Mouse (Mus musculus) midbrain, embryonic 16.5 days (tissue): ENCODE measurements around the gene Sval2. TPM values are rescaled to one million over a fixed set of nuclear protein-coding genes. Genes with fewer than 3 reads are reported as not detected.

ENCODE experiments used
- ATAC-seq: fragments of 200-750 bp; cut with Nextera tagmentation; 2 replicates; pipeline ENCODE4 v1.8.0; 2017; ENCODE audit warnings: moderate TSS enrichment
- H3K27ac ChIP-seq: fragments of 300-500 bp; sonication (generic); 2 replicates; pipeline ENCODE4 v1.5.1; 2014; ENCODE audit warnings: mild to moderate bottlenecking, low read length, mixed read lengths
- H3K27me3 ChIP-seq: fragments of 300-500 bp; sonication (generic); 2 replicates; pipeline ENCODE4 v1.6.1; 2014; ENCODE audit warnings: low read depth, low read length, mixed read lengths; ENCODE audit not compliant: control insufficient read depth, insufficient read depth
- H3K36me3 ChIP-seq: fragments of 300-500 bp; sonication (generic); 2 replicates; pipeline ENCODE4 v1.6.1; 2014; ENCODE audit warnings: mild to moderate bottlenecking, low read length, moderate library complexity, mixed read lengths; ENCODE audit not compliant: control insufficient read depth, insufficient read depth
- H3K4me1 ChIP-seq: fragments of 300-500 bp; sonication (generic); 2 replicates; pipeline ENCODE4 v1.6.1; 2014; ENCODE audit warnings: mild to moderate bottlenecking, low read length, mixed read lengths; ENCODE audit not compliant: control insufficient read depth, insufficient read depth
- H3K4me2 ChIP-seq: fragments of 300-500 bp; sonication (generic); 2 replicates; pipeline ENCODE4 v1.6.1; 2014; ENCODE audit warnings: mild to moderate bottlenecking, low read length, mixed read lengths
- H3K4me3 ChIP-seq: fragments of 300-500 bp; sonication (generic); 2 replicates; pipeline ENCODE4 v1.5.1; 2014; ENCODE audit warnings: low read depth, mild to moderate bottlenecking, low read length, moderate library complexity, mixed read lengths
- H3K9ac ChIP-seq: fragments of 300-500 bp; sonication (generic); 2 replicates; pipeline ENCODE4 v1.6.1; 2014; ENCODE audit warnings: low read depth, low read length, mixed read lengths
- H3K9me3 ChIP-seq: fragments of 300-500 bp; sonication (generic); replicated peaks from 2 replicates; pipeline ENCODE4 v1.6.1; 2014; ENCODE audit warnings: mild to moderate bottlenecking, low read length, mixed read lengths; ENCODE audit not compliant: control insufficient read depth, poor library complexity, severe bottlenecking
- WGBS: fragments of 180-500 bp; shearing (Covaris S2); extraction: QIAGEN DNeasy Blood & Tissue Kit; methylation state at CpG from one replicate; pipeline ENCODE4 v1.1.7; 2014; 5-methylcytosine and 5-hydroxymethylcytosine counted together
- polyA plus RNA-seq: library from polyadenylated mRNA; unstranded; fragments of >200 nt; fragmentation: Nextera tagmentation; extraction: Ambion mirVana; gene quantifications from 2 replicates; pipeline ENCODE4 v1.2.1, GENCODE M21; 2015

The Sval2 gene
- polyA plus RNA-seq = not detected in 2 replicates

- no peaks in the 10 kb centered on the region for H3K36me3 ChIP-seq
- 87% methylated on average over 3 of the region's 3 CpGs for WGBS
- H3K4me1 ChIP-seq = no peaks in the 10 kb centered on the region
- no peak within 1 kb of the TSS for H3K9ac ChIP-seq
- no peak within 1 kb of the TSS for H3K27ac ChIP-seq
- ATAC-seq = no peak
- H3K27me3 ChIP-seq = no peaks in the 10 kb centered on the region
- no peaks in the 10 kb centered on the region for H3K9me3 ChIP-seq
- H3K4me2 ChIP-seq = no peak within 1 kb of the TSS
- H3K4me3 ChIP-seq = no peak within 1 kb of the TSS
These were observed at the start of gene Sval2 for GRCm38 (mm10) chr6:41852689-41853088. TSS of gene Sval2 (plus strand) at chr6:41852989.

GRCm38 (mm10) chr6:41824086-41824485 lies 28.7 kb upstream of the Sval2 start:
- no peak for ATAC-seq
- Histone ChIP-seq H3K4me2 (no peak overlapping the region), H3K36me3 (no peaks in the 10 kb centered on the region), H3K27ac (no peak overlapping the region), H3K4me1 (no peaks in the 10 kb centered on the region), H3K27me3 (no peaks in the 10 kb centered on the region), H3K9ac (no peak overlapping the region), H3K9me3 (no peaks in the 10 kb centered on the region), H3K4me3 (no peak overlapping the region)

- ATAC-seq = no peak
- no peaks in the 10 kb centered on the region for H3K27me3 ChIP-seq
- no peak overlapping the region for H3K4me3 ChIP-seq
- 64% methylated on average over 2 of the region's 2 CpGs for WGBS
- H3K4me1 ChIP-seq = no peaks in the 10 kb centered on the region
- H3K9me3 ChIP-seq = no peaks in the 10 kb centered on the region
- H3K36me3 ChIP-seq = no peaks in the 10 kb centered on the region
- no peak overlapping the region for H3K9ac ChIP-seq
- H3K27ac ChIP-seq = no peak overlapping the region
- H3K4me2 ChIP-seq = no peak overlapping the region
These were observed 23.3 kb upstream of the Sval2 start for GRCm38 (mm10) chr6:41829516-41829915.

DNA sequence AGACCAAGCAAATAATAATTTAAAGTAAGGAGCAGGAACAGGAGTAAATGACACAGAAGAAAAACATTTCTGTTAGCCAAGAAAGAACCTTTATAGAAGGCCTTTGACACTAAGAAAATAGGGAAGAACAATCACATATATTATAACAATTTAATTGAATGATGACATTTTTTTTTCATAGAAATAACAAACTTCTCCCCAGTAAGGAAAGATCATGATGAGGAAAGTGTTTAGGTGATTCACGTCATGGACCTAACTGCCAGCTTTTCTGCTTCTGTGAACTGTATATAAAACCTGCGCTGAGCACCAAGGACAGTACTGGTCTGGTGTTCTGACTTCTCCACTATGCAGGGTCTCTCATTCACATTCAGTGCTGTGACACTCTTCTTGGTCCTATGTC lies 5.6 kb upstream of the Sval2 start, which contains the start of gene Pip:
TSS of gene Pip (plus strand) at position 301 of the 400 bp plus-strand sequence.
- WGBS = 92% methylated on average over 2 of the region's 2 CpGs
- Histone ChIP-seq H3K36me3 (no peaks in the 10 kb centered on the region), H3K27me3 (no peaks in the 10 kb centered on the region), H3K4me2 (no peak within 1 kb of the TSS), H3K9me3 (no peaks in the 10 kb centered on the region), H3K4me3 (no peak within 1 kb of the TSS), H3K9ac (no peak within 1 kb of the TSS), H3K27ac (no peak within 1 kb of the TSS), H3K4me1 (no peaks in the 10 kb centered on the region)
- ATAC-seq = no peak

DNA sequence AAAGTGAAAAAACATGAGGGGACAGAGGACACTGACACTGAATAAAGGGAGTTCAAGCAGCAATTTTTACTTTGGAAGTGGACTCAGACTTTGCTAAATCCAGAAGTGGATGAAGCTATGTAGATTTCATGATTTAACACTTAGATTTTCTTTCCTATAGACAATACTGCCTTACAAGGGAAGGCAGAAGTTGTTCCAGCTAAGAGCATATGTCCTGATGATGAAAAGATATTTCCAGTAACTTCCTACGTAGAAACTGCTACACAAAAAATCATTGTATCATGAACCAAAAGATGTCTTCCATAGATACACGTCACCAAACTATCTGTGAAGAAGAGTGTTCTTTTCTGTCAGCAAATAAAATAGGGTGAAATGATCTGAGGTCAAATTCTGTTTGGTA lies 11.2 kb downstream of the Sval2 start:
- H3K27me3 ChIP-seq = no peaks in the 10 kb centered on the region
- whole genome bisulfite sequencing = 73% methylated on average over 2 of the region's 2 CpGs
- no peaks in the 10 kb centered on the region for H3K36me3 ChIP-seq
- H3K4me3 ChIP-seq = no peak overlapping the region
- no peak overlapping the region for H3K27ac ChIP-seq
- H3K4me1 ChIP-seq = no peaks in the 10 kb centered on the region
- no peaks in the 10 kb centered on the region for H3K9me3 ChIP-seq
- no peak overlapping the region for H3K4me2 ChIP-seq
- no peak overlapping the region for H3K9ac ChIP-seq
- no peak for ATAC-seq

GRCm38 (mm10) chr6:41911625-41912024 lies 58.8 kb downstream of the Sval2 start:
- Histone ChIP-seq H3K36me3 (no peaks in the 10 kb centered on the region), H3K9ac (no peak overlapping the region), H3K27ac (no peak overlapping the region), H3K9me3 (no peaks in the 10 kb centered on the region), H3K4me3 (no peak overlapping the region), H3K4me1 (no peaks in the 10 kb centered on the region), H3K27me3 (no peaks in the 10 kb centered on the region), H3K4me2 (no peak overlapping the region)
- ATAC-seq = no peak
- WGBS = 91% methylated on average over 5 of the region's 5 CpGs

Other genes starting within 250 kb of the Sval2 start
- 43.7 and 46.4 TPM in 2 replicates for gene Ephb6, start 247.5 kb upstream of the Sval2 start, polyA plus RNA-seq
- 0.85 and 0.93 TPM in 2 replicates for gene Trpv6, start 216.6 kb upstream of the Sval2 start, polyA plus RNA-seq
- gene Trpv5, start 172.2 kb upstream of the Sval2 start, polyA plus RNA-seq = not detected in 2 replicates
- gene Llcfc1, start 168.6 kb upstream of the Sval2 start, polyA plus RNA-seq = not detected in 2 replicates
- gene Kel, start 148.7 kb upstream of the Sval2 start, polyA plus RNA-seq = 0.29 TPM in 1 of 2 replicates, not detected in the other
- not detected in 2 replicates for gene Olfr459, start 77.8 kb upstream of the Sval2 start, polyA plus RNA-seq
- gene Pip, start 5.5 kb upstream of the Sval2 start, polyA plus RNA-seq = not detected in 2 replicates
- gene Sval1, start 98.6 kb downstream of the Sval2 start, polyA plus RNA-seq = not detected in 2 replicates
- not detected in 2 replicates for gene Sval3, start 115.2 kb downstream of the Sval2 start, polyA plus RNA-seq
- not detected in 2 replicates for gene Sva, start 185.4 kb downstream of the Sval2 start, polyA plus RNA-seq